Mouse (Mus musculus): ENCODE measurements around the gene Sytl3. TPM values are rescaled to one million over a fixed set of nuclear protein-coding genes. Genes with fewer than 3 reads are reported as not detected.

The Sytl3 gene
- total RNA-seq, 2 experiments from 2014 or later, result 0.32 to 0.70 TPM

- intact Hi-C loops (cut with DNase I), result no loop called here
- no peak for DNase-seq (ENCODE audit: low spot score in 2 of 2)
Observed at GRCm38 (mm10) chr17:6744871-6745270, 86.0 kb downstream of the Sytl3 start.

GRCm38 (mm10) chr17:6745503-6745902, 86.6 kb downstream of the Sytl3 start:
- intact Hi-C loops (cut with DNase I), result no loop called here
- DNase-seq (ENCODE audit: low spot score in 2 of 2), result no peak

GRCm38 (mm10) chr17:6745975-6746374, 87.1 kb downstream of the Sytl3 start:
- intact Hi-C loops (cut with DNase I), result no loop called here
- DNase-seq (ENCODE audit: low spot score in 2 of 2), result no peak

GRCm38 (mm10) chr17:6746452-6747231, 87.7 kb downstream of the Sytl3 start:
- intact Hi-C loops (cut with DNase I), result no loop called here
- no peak for DNase-seq (ENCODE audit: low spot score in 2 of 2)

GRCm38 (mm10) chr17:6747478-6747877, 88.6 kb downstream of the Sytl3 start:
- intact Hi-C loops (cut with DNase I), result no loop called here
- no peak for DNase-seq (ENCODE audit: low spot score in 2 of 2)

- DNase-seq (ENCODE audit: low spot score in 2 of 2), result no peak
- intact Hi-C loops (cut with DNase I), result no loop called here
Observed at GRCm38 (mm10) chr17:6748779-6749464, 90.0 kb downstream of the Sytl3 start.

- no peak for DNase-seq (ENCODE audit: low spot score in 2 of 2)
- intact Hi-C loops (cut with DNase I), result no loop called here
Observed at GRCm38 (mm10) chr17:6751221-6751859, 92.4 kb downstream of the Sytl3 start.

GRCm38 (mm10) chr17:6752375-6752774, 93.5 kb downstream of the Sytl3 start:
- intact Hi-C loops (cut with DNase I), result no loop called here
- DNase-seq (ENCODE audit: low spot score in 2 of 2), result no peak

GRCm38 (mm10) chr17:6755176-6755575, 96.3 kb downstream of the Sytl3 start:
- DNase-seq (ENCODE audit: low spot score in 2 of 2), result no peak
- intact Hi-C loops (cut with DNase I), result no loop called here

GRCm38 (mm10) chr17:6755873-6756272, 97.0 kb downstream of the Sytl3 start:
- DNase-seq (ENCODE audit: low spot score in 2 of 2), result no peak
- intact Hi-C loops (cut with DNase I), result no loop called here

- no peak for DNase-seq (ENCODE audit: low spot score in 2 of 2)
- intact Hi-C loops (cut with DNase I), result no loop called here
Observed at GRCm38 (mm10) chr17:6757902-6758301, 99.0 kb downstream of the Sytl3 start.

- intact Hi-C loops (cut with DNase I), result no loop called here
- no peak for DNase-seq (ENCODE audit: low spot score in 2 of 2)
Observed at GRCm38 (mm10) chr17:6758845-6759244, 100.0 kb downstream of the Sytl3 start.

GRCm38 (mm10) chr17:6759717-6760292, 100.9 kb downstream of the Sytl3 start:
- intact Hi-C loops (cut with DNase I), result no loop called here

GRCm38 (mm10) chr17:6763513-6764226, 104.8 kb downstream of the Sytl3 start:
- intact Hi-C loops (cut with DNase I), result no loop called here
- no peak for DNase-seq (ENCODE audit: low spot score in 2 of 2)

More at GRCm38 (mm10) chr17:6759717-6760292, 100.9 kb downstream of the Sytl3 start:
- no peak for DNase-seq (ENCODE audit: low spot score in 2 of 2)

GRCm38 (mm10) chr17:6764227-6764593, 105.3 kb downstream of the Sytl3 start:
- intact Hi-C loops (cut with DNase I), result no loop called here
- no peak for DNase-seq (ENCODE audit: low spot score in 2 of 2)

- no peak for DNase-seq (ENCODE audit: low spot score in 2 of 2)
Observed at GRCm38 (mm10) chr17:6764730-6765129, 105.8 kb downstream of the Sytl3 start.

GRCm38 (mm10) chr17:6765886-6766285, 107.0 kb downstream of the Sytl3 start:
- intact Hi-C loops (cut with DNase I), result no loop called here
- DNase-seq (ENCODE audit: low spot score in 2 of 2), result no peak

More at GRCm38 (mm10) chr17:6764730-6765129, 105.8 kb downstream of the Sytl3 start:
- intact Hi-C loops (cut with DNase I), result no loop called here

- intact Hi-C loops (cut with DNase I), result no loop called here
- no peak for DNase-seq (ENCODE audit: low spot score in 2 of 2)
Observed at GRCm38 (mm10) chr17:6766823-6767222, 107.9 kb downstream of the Sytl3 start.

- intact Hi-C loops (cut with DNase I), result no loop called here
- DNase-seq (ENCODE audit: low spot score in 2 of 2), result no peak
Observed at GRCm38 (mm10) chr17:6767771-6768170, 108.9 kb downstream of the Sytl3 start.
